23 mouse cellular contexts compared by ENCODE assay signal in the genomic region with DNA sequence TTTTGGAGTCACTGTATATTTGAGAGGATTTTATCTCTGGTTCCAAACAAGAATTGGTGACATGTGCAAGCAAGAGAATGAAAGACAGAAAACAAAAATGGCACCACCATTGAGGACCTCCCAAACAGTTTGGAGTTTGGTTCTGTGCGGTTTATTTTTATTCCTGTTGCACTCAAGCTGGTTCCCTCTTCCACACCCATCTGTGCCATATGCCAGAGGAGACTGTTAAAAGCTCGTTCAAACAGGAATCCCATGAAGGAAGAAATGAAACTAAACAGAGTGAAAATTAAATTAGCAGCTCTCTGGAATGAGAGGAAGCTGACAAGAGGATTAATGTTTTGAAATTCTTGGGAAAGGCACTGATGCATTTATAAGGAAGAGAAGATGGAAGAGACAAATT.
DNase-seq lines count a peak whose midpoint lies in the region; ATAC-seq and TF ChIP-seq lines count a peak whose summit lies in the region.
"Had no signal": no experiment of that assay in that cellular context is flagged by ENCODE, and none has a peak within 500 bp of the region (broad histone marks: within the 10 kb centered on the region; RNA-seq: fewer than 3 reads in every experiment).

No protein-coding gene starts in this region.

- H3K9me3 ChIP-seq in forebrain, embryonic 14.5 days (replicated peaks; ENCODE audit: control insufficient read depth, low read length) = no peaks in the 10 kb centered on the region
- no peaks in the 10 kb centered on the region for H3K9me3 ChIP-seq in forebrain, embryonic 12.5 days
- H3K9me3 ChIP-seq in stomach, postnatal 0 days (ENCODE audit: control insufficient read depth, low read length) = no peaks in the 10 kb centered on the region
- H3K9me3 ChIP-seq: embryonic facial prominence, embryonic 10.5 days; heart, embryonic 15.5 days; hindbrain, embryonic 10.5 days; midbrain, embryonic 10.5 days had no signal

- no peak overlapping the region for H3K4me2 ChIP-seq in forebrain, embryonic 14.5 days (ENCODE audit: low read length)
- no peak overlapping the region for H3K4me2 ChIP-seq in forebrain, embryonic 12.5 days
- H3K4me2 ChIP-seq in stomach, postnatal 0 days (replicated peaks; ENCODE audit: low read depth) = no peak overlapping the region
- H3K4me2 ChIP-seq: heart, embryonic 15.5 days had no signal

- H3K27me3 ChIP-seq in forebrain, embryonic 14.5 days (replicated peaks; ENCODE audit: control insufficient read depth, insufficient read depth, low read length) = no peaks in the 10 kb centered on the region
- H3K27me3 ChIP-seq in forebrain, embryonic 12.5 days = no peaks in the 10 kb centered on the region
- no peaks in the 10 kb centered on the region for H3K27me3 ChIP-seq in stomach, postnatal 0 days (ENCODE audit: control insufficient read depth, insufficient read depth, low read length)
- H3K27me3 ChIP-seq: CH12.LX; heart, embryonic 15.5 days had no signal

- WGBS in forebrain, embryonic 14.5 days = 60% methylated on average over 2 of the region's 2 CpGs
- 71% methylated on average over 2 of the region's 2 CpGs for WGBS in forebrain, embryonic 12.5 days
- WGBS in stomach, postnatal 0 days = 39% methylated on average over 2 of the region's 2 CpGs

- peak; percentile 56 for DNase-seq in forebrain, embryonic 14.5 days (ENCODE audit: low spot score)
- peak; percentile 13 to 24 for DNase-seq in right cerebral cortex, adult 2 months (ENCODE audit: low spot score in 2 of 2)
- DNase-seq in right cerebral cortex, postnatal 14 days = no peak
- peak; percentile 39 to 52 for DNase-seq in layer of hippocampus, postnatal 36 days
- no peak for DNase-seq in testis, postnatal 10 days (ENCODE audit: low spot score)
- DNase-seq in stomach, postnatal 0 days (ENCODE audit: low spot score) = no peak
- DNase-seq: adrenal gland, adult 2 months; cerebellum, adult 18-20 months; cerebellum, postnatal 36 days; gastrocnemius, postnatal 10 days; heart, adult 2 months; kidney, adult 2 months; kidney, postnatal 25 days; liver; liver, postnatal 0 days; thymus, adult 2 months had no signal

- no peak overlapping the region for H3K9ac ChIP-seq in forebrain, embryonic 14.5 days (ENCODE audit: low read length)
- H3K9ac ChIP-seq in forebrain, embryonic 12.5 days = no peak overlapping the region
- no peak overlapping the region for H3K9ac ChIP-seq in stomach, postnatal 0 days (ENCODE audit: low read length)
- H3K9ac ChIP-seq: heart, embryonic 15.5 days; liver, postnatal 0 days had no signal

- H3K4me3 ChIP-seq in forebrain, embryonic 14.5 days (ENCODE audit: low read depth, low read length) = no peak overlapping the region
- no peak overlapping the region for H3K4me3 ChIP-seq in forebrain, embryonic 12.5 days (replicated peaks)
- H3K4me3 ChIP-seq in stomach, postnatal 0 days (ENCODE audit: low read depth, low read length) = no peak overlapping the region
- H3K4me3 ChIP-seq: embryonic facial prominence, embryonic 10.5 days; heart, adult 2 months; heart, embryonic 15.5 days; hindbrain, embryonic 10.5 days; midbrain, embryonic 10.5 days had no signal

- H3K36me3 ChIP-seq in forebrain, embryonic 14.5 days (ENCODE audit: control insufficient read depth, insufficient read depth, low read length) = no peaks in the 10 kb centered on the region
- no peaks in the 10 kb centered on the region for H3K36me3 ChIP-seq in forebrain, embryonic 12.5 days (replicated peaks)
- no peaks in the 10 kb centered on the region for H3K36me3 ChIP-seq in stomach, postnatal 0 days (ENCODE audit: control insufficient read depth, insufficient read depth, low read length)
- H3K36me3 ChIP-seq: embryonic facial prominence, embryonic 10.5 days; heart, embryonic 15.5 days; hindbrain, embryonic 10.5 days; midbrain, embryonic 10.5 days had no signal

- TF ChIP-seq EP300 in stomach, postnatal 0 days (optimal IDR thresholded peaks at IDR 0.05) = no peak

- no peak for TF ChIP-seq CTCF in stomach, postnatal 0 days (IDR thresholded peaks at IDR 0.05; ENCODE audit: low read depth)

- ATAC-seq in forebrain, embryonic 14.5 days = no peak; the same call in 1 of the 2 replicates
- ATAC-seq in forebrain, embryonic 12.5 days (ENCODE audit: low FRiP score) = no peak
- ATAC-seq in CD4-positive, CD25-positive, alpha-beta regulatory T cell, adult 4 months = no peak
- no peak for ATAC-seq in stomach, postnatal 0 days (ENCODE audit: low FRiP score, low TSS enrichment)
- ATAC-seq: liver, postnatal 0 days had no signal

- H3K27ac ChIP-seq in forebrain, embryonic 14.5 days (ENCODE audit: low read depth, low read length) = no peak overlapping the region
- H3K27ac ChIP-seq in forebrain, embryonic 12.5 days = no peak overlapping the region
- H3K27ac ChIP-seq in stomach, postnatal 0 days (replicated peaks) = no peak overlapping the region
- H3K27ac ChIP-seq: embryonic facial prominence, embryonic 10.5 days; heart, adult 2 months; heart, embryonic 15.5 days; hindbrain, embryonic 10.5 days; midbrain, embryonic 10.5 days had no signal

- peaks cover 3% of the 10 kb centered on the region; the same call in 1 of the 2 replicates for H3K4me1 ChIP-seq in forebrain, embryonic 14.5 days (ENCODE audit: control insufficient read depth, insufficient read depth, low read length)
- H3K4me1 ChIP-seq in forebrain, embryonic 12.5 days = peaks cover 3% of the 10 kb centered on the region; the same call in 1 of the 2 replicates
- H3K4me1 ChIP-seq in stomach, postnatal 0 days (replicated peaks; ENCODE audit: control insufficient read depth, insufficient read depth) = no peaks in the 10 kb centered on the region
- H3K4me1 ChIP-seq: embryonic facial prominence, embryonic 10.5 days; hindbrain, embryonic 10.5 days had no signal

Comparison
In these comparisons a context has a peak if more than half of its experiments do, and no peak if none do; other contexts are left out.
1. DNase-seq: peak in forebrain, embryonic 14.5 days (single experiment), right cerebral cortex, adult 2 months (2 of 2) and layer of hippocampus, postnatal 36 days (2 of 2); none in right cerebral cortex, postnatal 14 days (single experiment), testis, postnatal 10 days (single experiment) and stomach, postnatal 0 days (single experiment).